Mouse (Mus musculus): ENCODE data around the gene Mboat2. TPM values are rescaled to one million over a fixed set of nuclear protein-coding genes. Genes with fewer than 3 reads are reported as not detected.
A peak's percentile ranks its signal among the peaks of the same experiment; 100 is the strongest.

Mboat2 gene
- polyA plus RNA-seq, 1 experiment from 2014 or later: 42.1 TPM

- Histone ChIP-seq H3K27ac (ENCODE audit: low read length) (no peak overlapping the region), H3K9me3 (ENCODE audit: control insufficient read depth, low read length) (no peaks in the 10 kb centered on the region), H3K4me1 (replicated peaks; ENCODE audit: control insufficient read depth, insufficient read depth, low read length) (peaks cover 10% of the 10 kb centered on the region), H3K9ac (ENCODE audit: low read length) (no peak overlapping the region), H3K27me3 (ENCODE audit: control insufficient read depth, insufficient read depth, low read depth, low read length) (no peaks in the 10 kb centered on the region), H3K36me3 (ENCODE audit: control insufficient read depth, insufficient read depth, low read length) (no peaks in the 10 kb centered on the region), H3K4me2 (ENCODE audit: low read depth, low read length) (no peak overlapping the region), H3K4me3 (ENCODE audit: low read length) (no peak overlapping the region)
- 53% methylated on average over 4 of the region's 4 CpGs for WGBS
- no peak for ATAC-seq (ENCODE audit: low read depth)
Measured at GRCm38 (mm10) chr12:24925684-24926083, 95.0 kb downstream of the Mboat2 start.

GRCm38 (mm10) chr12:24928051-24928748 lies 97.5 kb downstream of the Mboat2 start:
- peak; percentile 60; the same call in 1 of the 2 replicates for ATAC-seq (ENCODE audit: low read depth)
- no peak overlapping the region for H3K4me2 ChIP-seq (ENCODE audit: low read depth, low read length)
- H3K27ac ChIP-seq (ENCODE audit: low read length): no peak overlapping the region
- H3K9me3 ChIP-seq (ENCODE audit: control insufficient read depth, low read length): no peaks in the 10 kb centered on the region
- H3K36me3 ChIP-seq (ENCODE audit: control insufficient read depth, insufficient read depth, low read length): no peaks in the 10 kb centered on the region
- no peak overlapping the region for H3K9ac ChIP-seq (ENCODE audit: low read length)
- peaks cover 10% of the 10 kb centered on the region for H3K4me1 ChIP-seq (replicated peaks; ENCODE audit: control insufficient read depth, insufficient read depth, low read length)
- no peak overlapping the region for H3K4me3 ChIP-seq (ENCODE audit: low read length)
- WGBS: 65% methylated on average over 18 of the region's 18 CpGs
- H3K27me3 ChIP-seq (ENCODE audit: control insufficient read depth, insufficient read depth, low read depth, low read length): no peaks in the 10 kb centered on the region

- no peak overlapping the region for H3K9ac ChIP-seq (ENCODE audit: low read length)
- no peak overlapping the region for H3K4me3 ChIP-seq (ENCODE audit: low read length)
- no peaks in the 10 kb centered on the region for H3K27me3 ChIP-seq (ENCODE audit: control insufficient read depth, insufficient read depth, low read depth, low read length)
- ATAC-seq (ENCODE audit: low read depth): no peak
- no peaks in the 10 kb centered on the region for H3K36me3 ChIP-seq (ENCODE audit: control insufficient read depth, insufficient read depth, low read length)
- 68% methylated on average over 7 of the region's 7 CpGs for WGBS
- H3K9me3 ChIP-seq (ENCODE audit: control insufficient read depth, low read length): no peaks in the 10 kb centered on the region
- peaks cover 10% of the 10 kb centered on the region for H3K4me1 ChIP-seq (replicated peaks; ENCODE audit: control insufficient read depth, insufficient read depth, low read length)
- no peak overlapping the region for H3K27ac ChIP-seq (ENCODE audit: low read length)
- no peak overlapping the region for H3K4me2 ChIP-seq (ENCODE audit: low read depth, low read length)
Measured at GRCm38 (mm10) chr12:24929043-24929442, 98.4 kb downstream of the Mboat2 start.

GRCm38 (mm10) chr12:24930760-24931159 lies 100.1 kb downstream of the Mboat2 start:
- no peak for ATAC-seq (ENCODE audit: low read depth)
- Histone ChIP-seq H3K4me2 (ENCODE audit: low read depth, low read length) (no peak overlapping the region), H3K27me3 (ENCODE audit: control insufficient read depth, insufficient read depth, low read depth, low read length) (no peaks in the 10 kb centered on the region), H3K9me3 (ENCODE audit: control insufficient read depth, low read length) (no peaks in the 10 kb centered on the region), H3K27ac (ENCODE audit: low read length) (no peak overlapping the region), H3K4me1 (replicated peaks; ENCODE audit: control insufficient read depth, insufficient read depth, low read length) (peaks cover 10% of the 10 kb centered on the region), H3K9ac (ENCODE audit: low read length) (no peak overlapping the region), H3K4me3 (ENCODE audit: low read length) (no peak overlapping the region), H3K36me3 (ENCODE audit: control insufficient read depth, insufficient read depth, low read length) (no peaks in the 10 kb centered on the region)
- 65% methylated on average over 3 of the region's 3 CpGs for WGBS

- Histone ChIP-seq H3K27ac (ENCODE audit: low read length) (no peak overlapping the region), H3K9me3 (ENCODE audit: control insufficient read depth, low read length) (no peaks in the 10 kb centered on the region), H3K4me1 (replicated peaks; ENCODE audit: control insufficient read depth, insufficient read depth, low read length) (peaks cover 10% of the 10 kb centered on the region), H3K4me2 (ENCODE audit: low read depth, low read length) (no peak overlapping the region), H3K9ac (ENCODE audit: low read length) (no peak overlapping the region; the same call in 1 of the 2 replicates), H3K4me3 (ENCODE audit: low read length) (no peak overlapping the region), H3K27me3 (ENCODE audit: control insufficient read depth, insufficient read depth, low read depth, low read length) (no peaks in the 10 kb centered on the region), H3K36me3 (ENCODE audit: control insufficient read depth, insufficient read depth, low read length) (no peaks in the 10 kb centered on the region)
- no peak for ATAC-seq (ENCODE audit: low read depth)
- 66% methylated on average over 6 of the region's 6 CpGs for WGBS
Measured at GRCm38 (mm10) chr12:24932120-24932519, 101.4 kb downstream of the Mboat2 start.

- Histone ChIP-seq H3K9ac (ENCODE audit: low read length) (no peak overlapping the region), H3K4me3 (ENCODE audit: low read length) (no peak overlapping the region), H3K9me3 (ENCODE audit: control insufficient read depth, low read length) (no peaks in the 10 kb centered on the region), H3K27ac (ENCODE audit: low read length) (no peak overlapping the region), H3K27me3 (ENCODE audit: control insufficient read depth, insufficient read depth, low read depth, low read length) (no peaks in the 10 kb centered on the region), H3K4me1 (replicated peaks; ENCODE audit: control insufficient read depth, insufficient read depth, low read length) (peaks cover 7% of the 10 kb centered on the region), H3K36me3 (ENCODE audit: control insufficient read depth, insufficient read depth, low read length) (no peaks in the 10 kb centered on the region), H3K4me2 (ENCODE audit: low read depth, low read length) (no peak overlapping the region)
- no peak for ATAC-seq (ENCODE audit: low read depth)
- 89% methylated on average over 1 of the region's 1 CpGs for WGBS
Measured at GRCm38 (mm10) chr12:24933206-24933775, 102.6 kb downstream of the Mboat2 start.

- H3K9me3 ChIP-seq (ENCODE audit: control insufficient read depth, low read length): no peaks in the 10 kb centered on the region
- no peak overlapping the region for H3K4me3 ChIP-seq (ENCODE audit: low read length)
- H3K9ac ChIP-seq (ENCODE audit: low read length): no peak overlapping the region
- no peaks in the 10 kb centered on the region for H3K36me3 ChIP-seq (ENCODE audit: control insufficient read depth, insufficient read depth, low read length)
- no peak overlapping the region for H3K4me2 ChIP-seq (ENCODE audit: low read depth, low read length)
- H3K4me1 ChIP-seq (replicated peaks; ENCODE audit: control insufficient read depth, insufficient read depth, low read length): no peaks in the 10 kb centered on the region; the same call in 1 of the 2 replicates
- no peak overlapping the region for H3K27ac ChIP-seq (ENCODE audit: low read length)
- WGBS: 89% methylated on average over 3 of the region's 3 CpGs
- no peaks in the 10 kb centered on the region for H3K27me3 ChIP-seq (ENCODE audit: control insufficient read depth, insufficient read depth, low read depth, low read length)
- ATAC-seq (ENCODE audit: low read depth): no peak
Measured at GRCm38 (mm10) chr12:24933996-24934395, 103.3 kb downstream of the Mboat2 start.

- H3K4me1 ChIP-seq (replicated peaks; ENCODE audit: control insufficient read depth, insufficient read depth, low read length): no peaks in the 10 kb centered on the region
Measured at GRCm38 (mm10) chr12:24936281-24936680, 105.6 kb downstream of the Mboat2 start.

GRCm38 (mm10) chr12:24939372-24939771 lies 108.7 kb downstream of the Mboat2 start:
- Histone ChIP-seq H3K9ac (ENCODE audit: low read length) (no peak overlapping the region), H3K4me2 (ENCODE audit: low read depth, low read length) (no peak overlapping the region), H3K9me3 (ENCODE audit: control insufficient read depth, low read length) (no peaks in the 10 kb centered on the region), H3K4me3 (ENCODE audit: low read length) (no peak overlapping the region), H3K36me3 (ENCODE audit: control insufficient read depth, insufficient read depth, low read length) (no peaks in the 10 kb centered on the region), H3K4me1 (replicated peaks; ENCODE audit: control insufficient read depth, insufficient read depth, low read length) (no peaks in the 10 kb centered on the region), H3K27ac (ENCODE audit: low read length) (no peak overlapping the region), H3K27me3 (ENCODE audit: control insufficient read depth, insufficient read depth, low read depth, low read length) (no peaks in the 10 kb centered on the region)
- WGBS: 93% methylated on average over 8 of the region's 8 CpGs
- ATAC-seq (ENCODE audit: low read depth): no peak

More at GRCm38 (mm10) chr12:24936281-24936680, 105.6 kb downstream of the Mboat2 start:
- ATAC-seq (ENCODE audit: low read depth): no peak
- Histone ChIP-seq H3K4me3 (ENCODE audit: low read length) (no peak overlapping the region), H3K27ac (ENCODE audit: low read length) (no peak overlapping the region), H3K36me3 (ENCODE audit: control insufficient read depth, insufficient read depth, low read length) (no peaks in the 10 kb centered on the region), H3K9ac (ENCODE audit: low read length) (no peak overlapping the region), H3K4me2 (ENCODE audit: low read depth, low read length) (no peak overlapping the region), H3K9me3 (ENCODE audit: control insufficient read depth, low read length) (no peaks in the 10 kb centered on the region), H3K27me3 (ENCODE audit: control insufficient read depth, insufficient read depth, low read depth, low read length) (no peaks in the 10 kb centered on the region)
- WGBS: 50% methylated on average over 1 of the region's 1 CpGs

All from lung, embryonic 16.5 days (tissue).